Mouse (Mus musculus): ENCODE data around the gene Ifitm3.
"Not testable (repeated sequence)": the region's sequence is repeated elsewhere in the genome, so short reads cannot be mapped to it uniquely, and the experiment has no call there.

The Ifitm3 gene

DNA sequence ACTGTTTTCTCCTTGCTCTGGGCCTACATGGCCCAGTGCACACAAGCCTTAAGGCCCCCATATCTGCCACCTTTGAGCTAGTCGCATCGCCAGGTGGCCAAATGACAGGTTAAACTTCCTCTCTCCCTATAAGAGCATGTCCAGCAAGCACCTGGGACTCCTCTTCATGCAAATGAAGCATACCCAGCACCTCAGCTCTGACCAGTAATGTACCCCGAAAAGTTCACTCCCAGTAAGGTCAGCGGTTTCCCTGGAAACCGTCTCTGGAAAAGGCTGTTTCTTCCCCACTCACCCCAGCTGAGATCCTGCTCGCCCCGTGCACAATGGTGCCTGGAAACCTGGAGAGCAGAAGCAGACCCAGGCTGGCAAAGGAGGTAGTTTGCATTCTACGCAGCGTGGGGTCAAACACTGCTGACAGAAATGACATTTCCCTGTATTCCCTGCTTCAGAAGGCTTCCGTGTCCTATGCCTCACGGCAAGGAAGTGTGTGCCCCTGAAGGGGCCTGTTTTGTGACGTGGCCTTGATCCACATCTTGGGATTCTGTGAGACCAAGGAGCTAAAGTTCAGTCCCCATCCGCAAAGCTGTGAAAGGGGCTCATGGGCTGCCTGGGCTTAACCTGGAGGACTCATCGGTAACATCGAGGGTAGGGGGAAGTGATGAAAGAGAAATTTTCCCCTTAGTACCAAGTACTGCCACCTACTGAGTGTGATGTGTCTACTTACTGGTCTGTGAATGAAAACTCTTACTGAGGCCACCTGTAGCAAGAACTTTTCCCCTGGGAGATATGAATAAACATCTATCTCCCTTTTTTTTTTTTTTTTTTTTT is 9.5 kb downstream of the Ifitm3 start:
- no peak for DNase-seq (ENCODE audit: low read depth, low spot score)

DNA sequence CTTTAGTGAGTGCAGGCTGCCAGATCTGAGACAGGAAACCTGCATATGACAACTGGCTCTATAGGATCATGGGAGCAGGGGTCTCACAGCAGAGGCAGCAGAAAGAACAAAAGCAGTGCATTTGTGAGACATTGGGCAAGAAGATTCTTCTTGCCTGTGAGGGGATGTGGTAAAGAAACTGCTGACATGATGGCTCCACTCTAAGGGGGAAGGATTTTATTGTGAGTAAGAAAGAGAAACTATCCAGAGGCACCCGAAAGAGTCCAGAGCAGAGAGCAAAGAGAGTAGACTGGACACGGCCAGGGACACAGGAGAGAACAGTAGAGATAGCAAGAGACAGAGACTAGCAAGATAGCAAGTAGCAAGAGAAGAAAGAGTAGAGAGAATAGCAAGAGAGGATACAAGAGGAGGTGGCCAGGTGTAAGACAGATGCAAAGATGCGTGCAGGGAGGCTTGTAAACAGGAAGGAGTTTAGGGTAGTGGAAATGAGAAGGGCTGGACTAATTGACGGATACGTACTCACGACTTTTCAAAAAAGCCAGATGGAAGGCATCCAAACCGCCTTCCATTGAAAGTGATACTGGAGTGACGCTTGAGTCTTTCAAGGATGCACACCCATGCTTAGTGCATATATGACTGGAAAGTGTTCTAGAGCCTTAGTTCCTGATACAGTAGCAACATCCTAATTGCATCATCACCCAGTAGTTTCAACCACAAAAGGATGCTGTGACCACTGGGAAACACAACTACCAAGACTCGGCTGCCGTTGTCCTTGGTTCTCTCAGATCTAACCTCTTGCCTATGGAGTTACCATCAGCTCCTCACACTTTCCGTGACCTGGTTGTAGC is 11.5 kb downstream of the Ifitm3 start:
- DNase-seq (ENCODE audit: low read depth, low spot score): no peak

DNA sequence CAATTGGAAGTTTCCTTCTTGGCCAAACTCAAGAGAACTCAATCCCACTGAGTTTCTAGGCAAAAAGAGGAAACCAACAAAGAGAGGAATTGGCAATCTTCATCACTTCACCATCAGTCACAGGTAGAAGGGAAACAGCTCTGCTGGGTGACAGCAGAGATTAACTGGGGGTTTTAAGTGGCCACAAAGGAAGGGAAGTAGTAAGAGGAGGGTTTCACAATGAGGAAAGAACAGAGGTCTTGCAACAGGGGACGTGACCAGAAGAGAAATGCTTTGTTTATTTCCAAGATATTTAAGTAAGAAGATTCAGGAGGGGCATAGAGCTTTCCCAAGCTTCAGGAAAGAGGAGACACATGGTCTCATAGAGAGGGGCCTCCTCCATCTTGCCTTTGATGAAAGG is 12.8 kb downstream of the Ifitm3 start:
- no peak for DNase-seq (ENCODE audit: low read depth, low spot score)

DNA sequence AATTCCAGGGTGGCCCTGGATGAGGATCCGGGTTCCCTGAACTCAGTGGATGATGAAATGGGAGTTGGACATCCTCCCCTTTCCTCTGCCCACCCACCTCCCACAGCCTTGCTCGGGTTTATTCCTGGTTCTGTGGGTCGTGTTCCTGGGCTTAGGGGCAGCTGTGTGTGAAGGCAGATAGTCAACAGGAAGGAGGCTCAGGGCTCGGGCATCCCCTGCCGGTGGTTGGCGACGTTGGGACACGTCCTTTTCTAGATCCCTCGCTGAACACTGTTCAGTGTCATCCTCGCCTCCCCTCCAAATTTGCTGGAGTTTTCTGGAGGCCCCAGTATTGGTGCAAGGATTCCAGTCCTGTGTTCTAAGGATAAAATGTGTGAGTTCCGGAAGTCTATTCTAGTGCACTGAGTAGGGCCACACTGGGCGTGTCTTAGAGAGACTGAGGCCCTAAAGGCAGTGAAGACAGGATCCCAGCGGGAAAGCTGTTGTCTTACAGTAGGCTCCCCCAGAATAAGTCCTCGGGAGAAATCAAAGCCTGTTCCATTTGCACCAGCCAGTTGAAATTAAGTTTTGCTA is 19.4 kb downstream of the Ifitm3 start:
- no peak for DNase-seq (ENCODE audit: low read depth, low spot score)

DNA sequence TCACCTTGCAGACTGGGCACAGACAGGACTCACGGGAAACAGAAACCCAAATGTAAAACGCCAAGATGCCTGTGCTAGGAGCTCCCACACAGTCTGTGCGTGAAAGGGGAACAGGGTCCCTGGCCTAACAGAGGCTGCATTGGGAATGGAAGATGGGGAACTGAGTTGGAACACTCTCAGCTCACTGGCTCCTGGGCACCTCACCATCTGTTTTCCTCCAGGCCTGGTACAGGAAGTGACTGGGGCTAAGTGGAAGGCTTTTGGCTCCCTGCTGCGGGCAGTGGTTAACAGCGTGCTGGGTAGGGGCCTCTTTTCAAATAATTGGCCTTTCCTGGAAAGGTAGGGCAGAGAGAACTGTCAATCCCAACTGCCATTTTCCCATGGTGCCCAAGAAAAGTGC is 19.9 kb downstream of the Ifitm3 start:
- DNase-seq (ENCODE audit: low read depth, low spot score): no peak

DNA sequence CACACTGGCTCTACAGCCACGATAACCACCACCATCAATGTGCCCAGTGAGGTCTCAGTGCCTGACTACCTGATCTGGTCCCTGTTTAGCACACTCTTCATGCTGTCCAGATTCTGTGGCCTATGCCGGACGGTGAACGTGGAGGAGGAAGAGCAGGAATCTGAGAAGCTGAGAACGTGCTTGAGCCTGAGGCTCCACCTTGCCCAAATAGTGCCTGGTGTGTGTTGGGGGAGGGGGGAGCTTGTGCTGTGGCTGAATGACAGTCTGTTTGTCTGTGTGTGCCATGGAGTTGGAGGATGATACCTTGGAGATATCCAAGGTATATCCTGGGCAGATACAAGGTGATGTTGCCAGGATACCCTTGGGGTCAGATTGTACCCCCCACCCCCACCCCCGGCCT is 20.4 kb downstream of the Ifitm3 start:
- no peak for DNase-seq (ENCODE audit: low read depth, low spot score)

DNA sequence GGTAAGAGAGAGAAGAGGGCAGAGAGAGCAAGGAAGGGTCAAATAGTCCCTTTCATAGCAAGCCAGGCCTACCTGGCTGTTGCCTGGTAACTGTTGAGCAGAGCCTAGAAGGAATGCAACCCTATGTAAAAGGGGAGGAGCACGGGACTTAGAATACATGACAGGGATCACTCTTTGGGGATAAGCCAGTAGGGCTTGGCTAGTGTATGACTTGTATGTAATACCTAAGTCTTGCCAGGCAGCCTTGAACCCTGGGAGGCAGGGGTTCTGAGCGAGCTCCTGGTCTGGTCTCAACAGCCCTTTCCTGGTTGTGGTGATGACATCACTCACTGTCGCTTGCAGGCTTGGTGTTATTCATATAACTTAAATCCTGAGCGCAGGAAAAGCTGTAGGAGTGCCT is 21.5 kb downstream of the Ifitm3 start:
- no peak for DNase-seq (ENCODE audit: low read depth, low spot score)

DNA sequence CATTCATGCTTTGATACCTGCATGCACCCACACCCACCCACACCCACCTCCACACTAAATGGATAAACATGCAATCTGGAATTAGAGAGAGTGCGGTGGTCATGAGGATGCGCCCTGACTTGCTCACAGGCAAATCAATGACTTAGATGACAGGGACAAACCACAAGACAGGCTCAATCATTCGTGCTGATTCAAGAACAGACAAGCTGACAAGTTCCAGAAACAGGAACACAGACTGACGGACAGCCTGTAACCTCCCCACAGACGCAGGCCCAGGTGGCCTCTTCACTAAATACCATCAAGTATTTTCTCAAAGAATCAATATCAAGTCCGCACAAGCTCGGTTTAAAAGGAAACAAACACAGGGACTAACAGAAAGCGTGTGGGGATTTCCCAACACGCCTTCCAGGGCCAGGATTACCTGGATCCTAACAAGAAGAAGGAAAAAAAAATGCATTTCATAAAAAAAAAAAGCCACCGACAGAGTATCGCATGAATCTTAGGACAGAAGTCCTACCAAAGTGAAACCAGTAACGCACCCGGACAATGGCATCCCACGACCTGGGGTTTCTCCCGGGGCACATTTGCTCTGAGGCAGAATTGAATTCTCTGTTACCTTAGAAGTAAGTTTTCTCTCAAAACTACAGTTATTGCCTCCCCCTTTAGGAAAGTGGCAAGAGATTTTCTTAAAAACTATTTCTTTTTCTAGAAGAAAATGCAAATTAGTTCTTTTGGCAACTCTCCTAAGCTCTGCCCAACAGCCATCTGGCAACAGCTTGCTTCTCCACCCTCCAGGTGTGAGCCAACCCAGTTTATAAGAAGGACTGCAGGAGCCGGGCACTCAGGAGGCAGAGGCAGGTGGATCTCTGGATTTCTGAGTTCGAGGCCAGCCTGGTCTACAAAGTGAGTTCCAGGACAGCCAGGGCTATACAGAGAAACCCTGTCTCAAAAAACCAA is 23.1 kb downstream of the Ifitm3 start:
- peak; percentile 75 for DNase-seq (ENCODE audit: low read depth, low spot score)

DNA sequence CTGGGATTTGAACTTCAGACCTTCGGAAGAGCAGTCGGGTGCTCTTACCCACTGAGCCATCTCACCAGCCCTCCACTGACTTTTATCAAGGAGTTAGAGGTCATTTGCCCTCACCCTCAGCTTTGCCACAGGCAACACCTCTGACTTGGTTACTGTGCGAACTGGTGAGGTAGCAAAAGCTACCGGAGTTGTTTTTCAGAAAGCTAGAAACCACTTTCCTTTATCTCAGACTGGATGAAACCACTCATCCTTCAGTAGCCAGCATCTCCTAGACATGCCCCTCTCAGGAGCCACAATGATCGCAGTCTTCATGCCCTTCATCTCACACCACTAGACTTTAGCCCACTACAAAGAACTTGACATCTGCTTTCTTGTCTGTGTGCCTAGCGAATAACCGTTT is 27.6 kb downstream of the Ifitm3 start:
- DNase-seq (ENCODE audit: low read depth, low spot score): no peak

DNA sequence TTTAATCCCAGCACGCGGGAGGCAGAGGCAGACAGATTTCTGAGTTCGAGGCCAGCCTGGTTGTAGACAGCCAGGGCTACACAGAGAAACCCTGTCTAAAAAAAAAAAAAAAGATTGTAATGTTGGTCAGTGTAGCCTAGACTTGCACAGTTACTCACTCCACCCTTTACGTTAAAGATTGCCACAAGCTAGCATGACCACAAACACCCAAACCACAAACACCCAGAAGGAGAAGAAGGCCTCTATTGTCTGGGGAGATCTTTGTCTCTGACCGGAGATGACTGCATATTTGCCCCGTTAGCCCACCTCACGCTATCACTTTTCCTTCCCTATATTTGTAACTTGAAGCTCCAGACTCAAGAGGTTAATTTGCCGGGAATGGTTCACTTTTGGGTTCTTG is 28.9 kb downstream of the Ifitm3 start:
- no peak for DNase-seq (ENCODE audit: low read depth, low spot score)

DNA sequence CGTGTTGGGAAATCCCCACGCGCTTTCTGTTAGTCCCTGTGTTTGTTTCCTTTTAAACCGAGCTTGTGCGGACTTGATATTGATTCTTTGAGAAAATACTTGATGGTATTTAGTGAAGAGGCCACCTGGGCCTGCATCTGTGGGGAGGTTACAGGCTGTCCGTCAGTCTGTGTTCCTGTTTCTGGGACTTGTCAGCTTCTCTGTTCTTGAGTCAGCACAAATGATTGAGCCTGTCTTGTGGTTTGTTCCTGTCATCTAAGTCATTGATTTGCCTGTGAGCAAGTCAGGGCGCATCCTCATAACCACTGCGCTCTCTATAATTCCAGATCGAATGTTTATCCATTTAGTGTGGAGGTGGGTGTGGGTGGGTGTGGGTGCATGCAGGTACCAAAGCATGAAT is 33.9 kb downstream of the Ifitm3 start:
- DNase-seq (ENCODE audit: low read depth, low spot score): not testable (repeated sequence)

DNA sequence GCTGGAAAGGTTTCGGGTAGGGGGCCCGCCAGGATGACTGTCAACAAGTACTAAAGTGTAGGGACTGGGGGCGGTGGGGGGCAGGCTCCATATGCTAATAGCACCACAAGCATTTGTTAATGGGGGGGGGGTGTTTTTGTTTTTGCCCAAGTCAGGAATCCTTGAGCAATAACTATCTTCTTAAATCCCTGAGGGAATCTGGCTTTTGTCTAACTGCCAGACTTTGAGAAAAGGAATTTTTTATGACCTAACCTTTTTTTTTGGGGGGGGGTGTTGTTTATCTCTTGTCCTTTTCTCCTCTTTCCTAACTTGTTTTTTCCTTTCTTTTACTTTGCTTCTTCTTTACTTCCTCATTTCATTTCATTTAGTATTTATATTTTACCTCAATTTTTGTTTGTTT is 35.1 kb downstream of the Ifitm3 start:
- no peak for DNase-seq (ENCODE audit: low read depth, low spot score)

DNA sequence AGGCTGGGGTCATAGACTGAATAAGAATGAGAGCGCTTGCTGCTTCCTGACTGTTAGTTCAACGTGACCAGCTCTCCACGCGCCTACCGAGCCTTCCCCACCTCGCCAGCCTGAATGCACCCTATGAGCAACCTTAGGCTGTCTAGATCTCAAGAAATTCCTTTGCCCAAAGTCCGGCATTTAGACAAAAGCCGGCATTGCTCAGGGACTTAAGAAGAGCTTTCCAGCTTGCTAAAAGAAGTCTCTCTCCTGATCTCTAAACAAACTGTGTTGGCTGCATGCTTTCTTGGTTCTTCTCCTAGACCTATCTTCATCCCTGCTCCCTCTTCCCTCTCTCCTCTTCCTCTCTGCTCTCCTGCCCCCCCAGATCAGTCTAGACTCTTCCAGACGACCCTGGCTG is 35.6 kb downstream of the Ifitm3 start:
- DNase-seq (ENCODE audit: low read depth, low spot score): no peak

DNA sequence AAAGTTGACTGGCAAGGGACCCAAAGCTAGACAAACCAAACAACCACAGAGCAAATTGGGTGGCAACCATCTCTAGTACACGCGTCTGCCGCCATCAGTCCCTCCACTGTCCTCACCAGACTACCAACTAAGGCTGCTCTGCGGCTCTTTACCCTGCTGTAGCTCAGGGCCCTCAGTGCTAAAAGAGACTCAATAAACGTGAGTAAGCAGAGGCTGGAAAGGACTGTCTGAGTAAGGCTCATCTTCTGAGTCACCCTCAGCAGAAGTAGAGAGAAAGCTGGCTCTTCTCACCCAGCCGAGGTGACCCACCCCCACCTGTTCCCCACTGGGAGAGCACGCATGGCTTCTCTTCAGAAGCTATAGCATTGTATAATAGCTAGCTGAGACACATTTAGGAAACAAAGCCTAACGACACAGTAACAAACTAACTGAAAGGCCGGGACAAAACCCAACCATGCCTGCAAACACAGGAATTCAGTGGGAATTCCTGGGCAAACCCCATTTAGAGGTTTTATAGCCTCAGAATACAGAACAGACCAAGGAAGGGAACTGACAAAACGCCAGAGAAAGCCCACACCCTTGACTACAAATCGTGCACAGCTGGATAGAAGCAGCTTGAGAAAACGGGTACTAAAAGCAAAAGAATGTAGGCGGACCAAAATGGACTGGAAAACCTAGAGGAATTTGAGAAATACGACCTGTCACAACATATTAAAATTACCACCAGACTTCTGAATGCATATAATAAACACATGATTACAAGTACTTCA is 37.0 kb downstream of the Ifitm3 start:
- DNase-seq (ENCODE audit: low read depth, low spot score): no peak

DNA sequence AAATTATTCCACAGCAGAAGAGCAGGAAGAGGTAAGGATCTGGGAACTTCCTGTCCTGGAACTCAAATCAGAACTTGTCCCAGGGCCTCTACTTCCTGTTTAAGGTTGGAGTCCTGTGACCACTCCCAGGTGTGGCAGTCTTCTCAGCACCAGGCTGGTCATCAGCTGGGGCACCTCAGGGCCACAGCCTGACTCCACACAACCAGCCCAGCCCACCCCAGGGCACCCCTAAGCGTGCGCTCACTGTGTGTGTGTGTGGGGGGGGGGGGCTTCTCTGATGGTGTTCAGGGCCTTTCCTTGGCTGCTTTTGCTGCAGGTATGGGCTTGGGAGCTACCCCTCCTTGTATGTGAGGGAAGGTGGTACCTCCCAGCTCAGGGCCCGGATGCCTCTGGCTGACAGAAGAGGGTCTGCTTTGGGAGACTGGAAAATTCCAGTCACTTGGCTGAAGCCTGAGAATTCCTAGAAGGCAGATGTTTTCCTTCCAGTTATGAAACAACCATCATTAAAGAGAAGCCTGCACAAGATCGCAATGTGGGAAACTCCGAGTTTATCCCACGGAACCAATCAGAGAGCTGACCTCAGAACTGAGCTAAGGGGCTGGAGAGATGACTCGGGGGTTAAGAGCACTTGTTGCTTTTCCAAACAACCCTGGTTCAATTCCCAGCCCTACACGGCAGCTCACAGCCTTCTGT is 38.9 kb downstream of the Ifitm3 start:
- DNase-seq (ENCODE audit: low read depth, low spot score): no peak

DNA sequence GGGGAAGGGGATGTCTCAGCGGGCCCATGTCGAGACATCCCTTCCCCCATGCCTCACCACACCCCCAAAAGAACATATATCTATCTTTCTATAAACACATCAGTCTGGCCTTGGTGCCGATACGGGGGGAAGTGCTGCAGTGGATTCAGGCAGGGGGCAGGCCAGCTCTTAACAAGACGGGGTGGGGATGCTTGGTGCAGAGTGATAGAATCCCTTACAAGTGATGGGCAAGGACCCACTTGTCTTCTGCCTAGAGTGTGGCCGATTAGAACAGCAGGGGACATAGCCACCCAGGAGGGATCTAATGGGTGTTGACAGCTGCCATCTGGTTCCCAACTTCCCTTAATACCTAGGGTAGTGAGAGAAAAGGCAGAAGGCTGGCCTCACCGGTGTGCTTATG is 39.6 kb downstream of the Ifitm3 start:
- no peak for DNase-seq (ENCODE audit: low read depth, low spot score)

DNA sequence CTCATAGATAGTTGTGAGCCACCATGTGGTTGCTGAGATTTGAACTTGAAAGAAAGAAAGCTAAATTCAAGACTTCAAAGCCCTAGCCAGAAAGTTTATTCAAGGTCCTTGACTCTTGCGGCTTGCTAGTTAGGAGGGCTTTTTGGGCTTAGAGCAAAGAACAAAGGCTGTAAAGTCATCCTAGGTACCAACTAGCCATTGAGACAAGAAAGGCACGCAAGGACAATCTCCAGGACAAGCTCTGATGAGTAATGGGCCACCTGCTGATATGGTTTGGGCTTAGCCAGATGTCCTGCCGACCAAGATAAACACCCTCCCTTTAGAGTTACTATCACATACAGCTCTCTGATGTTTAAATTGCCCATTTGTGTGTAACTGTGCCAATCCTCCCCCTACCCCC is 41.9 kb downstream of the Ifitm3 start:
- not testable (repeated sequence) for DNase-seq (ENCODE audit: low read depth, low spot score)

DNA sequence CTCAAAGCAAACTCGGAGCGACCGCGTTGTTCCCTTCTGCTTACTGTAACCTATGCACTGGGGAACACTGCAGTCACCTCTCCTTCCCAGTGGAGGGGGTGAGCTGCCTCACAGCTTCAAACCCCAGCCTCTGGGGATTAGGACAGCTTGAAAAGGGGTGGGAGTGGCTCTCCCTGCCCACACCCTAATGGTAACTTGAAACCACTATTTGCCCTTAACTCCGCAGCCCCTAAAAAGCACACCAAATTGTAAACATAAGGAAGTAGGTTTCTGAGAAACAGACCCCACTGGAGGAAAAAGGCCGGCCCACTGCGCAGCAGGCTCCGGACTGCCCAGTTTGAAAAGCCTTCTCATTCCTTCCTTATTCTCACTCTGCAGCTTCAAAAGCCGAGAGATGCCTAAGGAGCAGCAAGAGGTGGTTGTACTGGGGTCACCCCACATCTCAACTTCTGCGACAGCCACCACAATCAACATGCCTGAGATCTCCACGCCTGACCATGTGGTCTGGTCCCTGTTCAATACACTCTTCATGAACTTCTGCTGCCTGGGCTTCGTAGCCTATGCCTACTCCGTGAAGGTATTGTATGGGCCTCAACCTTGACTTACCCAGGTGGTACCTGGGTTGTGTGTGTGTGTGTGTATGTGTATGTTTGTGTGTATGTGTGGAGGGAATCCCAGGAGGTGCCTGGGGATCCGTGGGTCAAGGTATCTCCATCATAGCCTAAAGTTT is 42.5 kb downstream of the Ifitm3 start:
- no peak for DNase-seq (ENCODE audit: low read depth, low spot score)

DNA sequence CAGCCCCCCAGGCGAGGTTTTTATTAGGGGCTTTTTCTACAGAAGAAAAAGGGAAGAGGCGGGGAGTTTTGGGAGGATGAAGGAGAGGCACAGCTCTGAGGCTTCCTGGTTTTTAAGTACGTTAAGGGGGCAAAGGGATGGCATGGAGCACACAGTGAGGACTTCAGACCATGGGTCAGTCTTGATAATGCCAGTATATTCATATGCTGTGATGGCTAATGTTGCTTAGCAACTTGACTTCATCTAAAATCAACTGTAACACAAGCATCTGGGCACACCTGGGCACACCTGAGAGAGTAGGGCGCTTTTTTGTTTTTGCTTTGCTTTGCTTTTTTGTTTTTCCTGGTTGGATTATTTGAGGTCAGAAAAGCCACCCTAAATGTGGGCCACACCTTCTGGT is 43.6 kb downstream of the Ifitm3 start, which contains the start of gene Ifitm1:
Gene Ifitm1, plus strand, starts transcription at position 301 of the 400 bp plus-strand sequence.
- no peak for DNase-seq (ENCODE audit: low read depth, low spot score)

All from telencephalon, adult 2 months (tissue).